Mouse (Mus musculus) cerebral cortex, adult 2 months (tissue): ENCODE results near the gene Neo1.

ENCODE experiments used
- WGBS: fragments of 180-500 bp; shearing (Covaris S2); methylation state at CpG from one replicate; pipeline ENCODE4 v1.1.7; 2018; 5-methylcytosine and 5-hydroxymethylcytosine counted together

Gene Neo1

GRCm38 (mm10) chr9:58989255-58989928, 46.8 kb downstream of the Neo1 start:
- 70% methylated on average over 5 of the region's 5 CpGs for WGBS

DNA sequence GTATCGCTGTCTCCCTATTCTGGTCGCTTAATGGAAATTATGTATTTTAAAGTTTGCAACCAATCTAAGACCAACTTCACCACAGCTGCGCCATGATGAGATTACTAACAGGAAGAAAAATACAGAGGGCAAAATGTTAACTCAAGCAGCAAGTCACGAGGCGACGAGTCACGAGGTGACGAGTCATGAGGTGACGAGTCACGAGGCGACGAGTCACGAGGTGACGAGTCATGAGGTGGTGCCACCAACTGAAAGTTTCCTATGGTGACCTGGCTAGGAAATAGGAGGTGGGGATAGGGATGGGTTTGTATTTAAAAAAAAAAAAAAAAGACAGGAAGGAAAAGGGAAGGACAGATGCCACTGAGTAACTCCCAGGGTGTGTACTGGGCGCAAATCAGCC, 57.2 kb downstream of the Neo1 start:
- WGBS = 91% methylated on average over 15 of the region's 15 CpGs

- 82% methylated on average over 2 of the region's 2 CpGs for WGBS
Measured at GRCm38 (mm10) chr9:58971154-58971553, 65.1 kb downstream of the Neo1 start.

- WGBS = 62% methylated on average over 2 of the region's 2 CpGs
Measured at GRCm38 (mm10) chr9:58967371-58967770, 68.9 kb downstream of the Neo1 start.

- 84% methylated on average over 3 of the region's 3 CpGs for WGBS
Measured at GRCm38 (mm10) chr9:58955507-58955906, 80.7 kb downstream of the Neo1 start.

GRCm38 (mm10) chr9:58945910-58946309, 90.3 kb downstream of the Neo1 start:
- WGBS = 95% methylated on average over 1 of the region's 1 CpGs

- WGBS = 33% methylated on average over 2 of the region's 2 CpGs
Measured at GRCm38 (mm10) chr9:58934776-58935175, 101.5 kb downstream of the Neo1 start.

DNA sequence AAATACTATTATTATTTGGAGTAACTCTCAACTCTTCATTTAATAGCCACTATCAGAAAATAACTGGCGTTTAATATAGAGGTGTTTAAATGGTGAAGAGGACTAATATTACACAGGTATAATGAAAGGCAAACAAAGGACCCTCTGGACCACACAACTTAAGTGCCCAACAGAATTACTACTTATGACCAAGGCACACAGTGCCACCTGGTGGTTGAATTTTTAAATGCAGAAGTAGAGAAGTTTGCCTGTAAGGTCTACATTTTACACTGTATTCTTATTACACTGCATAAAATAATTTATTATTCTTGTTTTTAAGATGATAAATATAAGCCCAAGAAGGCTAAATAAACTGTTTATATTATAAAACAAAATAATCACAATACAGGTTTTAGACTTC, 108.1 kb downstream of the Neo1 start:
- WGBS = 33% methylated on average over 1 of the region's 1 CpGs

DNA sequence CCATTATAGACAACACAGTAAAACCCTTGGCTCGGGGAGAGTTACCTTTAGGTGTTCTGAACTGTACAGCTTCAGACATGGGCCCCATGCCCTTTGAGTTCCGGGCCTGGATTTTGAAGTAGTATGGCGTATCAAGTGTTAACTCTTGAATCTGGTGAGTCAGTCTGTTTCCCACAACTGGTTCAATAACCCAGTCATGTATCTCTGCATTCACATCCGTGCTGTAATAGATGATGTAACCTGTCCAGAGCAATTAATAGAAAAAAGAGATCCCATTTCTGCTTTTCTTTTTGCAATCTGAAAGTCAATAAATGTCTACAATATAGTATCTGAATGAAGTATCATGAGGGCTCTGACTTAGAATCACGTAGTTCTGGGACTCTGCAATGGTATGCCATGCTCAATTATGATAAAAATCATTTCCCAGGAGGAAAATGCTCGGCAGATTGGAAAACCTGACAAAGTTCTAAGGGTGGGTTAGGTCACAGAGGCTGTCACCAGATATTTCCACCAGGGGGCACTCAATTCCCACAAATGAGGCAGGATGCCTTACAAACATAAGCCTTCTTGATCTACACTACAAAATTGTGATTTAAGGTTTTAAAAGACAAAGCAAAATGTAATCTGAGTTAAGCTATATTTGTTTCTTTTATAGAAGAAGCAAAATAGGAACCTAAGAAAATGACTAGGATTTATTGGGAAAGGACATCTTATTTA, 133.2 kb downstream of the Neo1 start:
- WGBS = 65% methylated on average over 6 of the region's 6 CpGs

DNA sequence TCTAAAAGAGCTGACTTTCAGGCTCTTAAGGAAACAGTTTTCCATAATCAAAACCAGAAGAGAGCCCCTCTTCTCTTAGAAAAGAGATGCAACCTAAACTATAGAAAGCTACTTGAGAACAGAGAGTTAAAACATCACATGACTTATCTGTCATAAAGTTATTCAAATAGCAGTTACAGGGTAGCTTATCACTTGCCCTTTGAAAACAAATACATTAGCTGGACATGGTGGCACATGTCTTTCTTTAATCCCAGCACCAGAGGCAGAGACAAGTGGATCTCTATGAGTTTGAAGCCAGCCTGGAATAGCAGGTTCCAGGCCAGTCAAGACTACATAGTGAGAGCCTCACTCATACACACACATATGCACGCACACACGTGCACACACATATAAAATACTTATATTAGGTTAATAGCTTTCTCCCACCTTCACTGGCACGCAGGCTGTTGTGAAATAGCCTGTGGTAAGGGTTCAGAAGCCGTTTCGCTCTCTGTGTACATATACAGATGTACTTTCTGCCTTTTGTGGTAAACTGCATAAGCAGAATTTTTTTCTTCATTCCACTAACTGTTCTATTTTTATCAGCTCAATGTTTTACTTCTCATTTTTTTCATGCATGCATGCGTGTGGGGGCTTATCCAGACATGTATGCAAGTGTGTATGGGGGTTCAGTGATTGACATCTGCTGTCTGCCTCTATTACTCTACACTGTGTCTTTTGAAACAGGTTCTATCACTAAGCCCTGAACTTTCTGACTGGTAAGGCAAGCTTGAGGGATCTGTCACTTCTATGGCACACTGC, 144.2 kb downstream of the Neo1 start:
- WGBS = 73% methylated on average over 6 of the region's 6 CpGs

DNA sequence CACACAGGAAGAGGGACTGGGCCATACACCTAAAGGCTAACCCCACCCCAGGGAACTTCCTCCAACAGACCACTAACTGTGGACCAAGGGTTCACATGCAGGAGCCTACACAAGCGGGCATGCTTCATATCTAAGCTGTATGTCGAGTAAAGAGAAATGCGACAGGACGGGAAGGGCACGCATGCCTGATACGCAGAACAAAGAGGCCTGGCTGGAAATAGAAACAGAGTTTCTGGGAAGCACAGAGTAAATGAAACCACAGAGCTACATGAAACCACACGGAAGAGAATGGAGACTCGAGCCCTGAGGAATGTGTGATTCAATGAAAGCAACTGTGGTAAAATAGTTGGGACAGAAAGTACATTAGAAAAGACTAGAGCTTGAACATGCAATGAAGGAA, 145.3 kb downstream of the Neo1 start:
- 89% methylated on average over 8 of the region's 8 CpGs for WGBS

DNA sequence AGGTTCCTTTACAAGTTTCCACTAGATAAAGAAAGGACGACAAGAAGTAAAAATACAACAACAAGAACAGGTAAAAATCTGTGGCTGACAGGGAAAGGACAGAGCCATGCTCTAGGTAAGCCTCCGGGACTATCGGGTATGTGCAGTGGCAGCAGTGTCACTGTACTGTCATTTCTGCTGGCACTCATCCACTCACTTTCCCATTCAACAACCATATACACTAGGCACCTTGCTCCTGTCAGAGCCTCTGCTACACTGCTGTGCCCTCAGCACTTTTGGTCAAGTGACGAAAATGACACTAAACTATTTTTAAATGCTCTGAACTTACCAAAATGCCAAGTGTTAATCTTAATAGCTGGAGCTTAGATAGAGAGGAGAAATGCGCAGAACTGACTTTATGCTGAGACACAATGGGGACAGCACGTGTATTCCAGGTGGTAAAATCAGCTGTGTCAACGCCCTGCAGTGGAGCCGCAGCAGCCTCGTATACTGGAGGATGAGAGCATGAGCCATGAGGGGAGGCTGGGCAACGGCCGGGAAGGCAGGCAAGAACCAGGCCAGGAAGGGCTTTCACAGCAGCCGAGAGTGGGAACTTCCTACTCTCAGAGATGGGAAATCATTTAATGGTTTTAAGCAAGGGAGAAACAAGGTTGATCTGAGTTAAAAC, 146.3 kb downstream of the Neo1 start:
- WGBS = 76% methylated on average over 12 of the region's 12 CpGs

GRCm38 (mm10) chr9:58882686-58883085, 153.6 kb downstream of the Neo1 start:
- WGBS = 17% methylated on average over 1 of the region's 1 CpGs

DNA sequence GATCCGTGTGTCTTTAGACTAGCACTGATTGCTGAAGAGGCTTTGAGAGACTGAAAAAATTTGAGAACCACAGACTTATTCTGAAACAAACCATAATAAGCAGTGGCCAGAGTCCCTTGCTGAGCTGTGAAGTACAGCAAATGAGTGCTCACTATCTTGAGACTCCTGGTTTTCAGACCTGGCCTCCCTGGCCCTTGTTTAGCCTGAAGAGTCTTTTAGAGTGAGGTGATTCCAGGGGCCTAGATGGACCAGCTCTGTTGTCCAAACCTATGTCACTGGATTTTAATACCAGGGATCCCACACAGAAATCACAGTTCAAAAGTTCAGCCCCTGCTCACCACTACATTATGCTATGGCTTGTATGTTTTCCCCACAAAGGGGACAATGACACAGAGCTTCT, 156.4 kb downstream of the Neo1 start:
- 84% methylated on average over 1 of the region's 1 CpGs for WGBS

GRCm38 (mm10) chr9:58876946-58877625, 159.2 kb downstream of the Neo1 start:
- WGBS = 93% methylated on average over 6 of the region's 6 CpGs

DNA sequence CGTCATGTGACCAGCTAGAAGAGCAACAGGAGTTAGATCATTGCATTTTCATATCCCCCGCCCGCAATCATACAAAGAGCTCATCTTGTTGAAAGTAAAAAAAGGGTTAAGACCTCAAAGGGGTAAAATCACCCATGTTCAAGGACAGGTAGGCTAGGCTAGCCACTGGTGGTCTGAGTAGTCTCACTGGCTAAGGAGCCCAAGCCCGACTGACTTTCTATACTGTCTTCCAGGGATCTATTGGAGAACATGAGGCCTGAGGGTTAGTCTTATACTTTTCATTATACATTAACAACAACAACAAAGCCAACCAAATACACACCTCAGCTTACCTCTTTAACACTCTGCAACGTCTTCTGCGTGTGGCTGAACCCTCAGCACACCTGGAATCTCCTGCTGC, 160.8 kb downstream of the Neo1 start:
- 95% methylated on average over 6 of the region's 6 CpGs for WGBS

DNA sequence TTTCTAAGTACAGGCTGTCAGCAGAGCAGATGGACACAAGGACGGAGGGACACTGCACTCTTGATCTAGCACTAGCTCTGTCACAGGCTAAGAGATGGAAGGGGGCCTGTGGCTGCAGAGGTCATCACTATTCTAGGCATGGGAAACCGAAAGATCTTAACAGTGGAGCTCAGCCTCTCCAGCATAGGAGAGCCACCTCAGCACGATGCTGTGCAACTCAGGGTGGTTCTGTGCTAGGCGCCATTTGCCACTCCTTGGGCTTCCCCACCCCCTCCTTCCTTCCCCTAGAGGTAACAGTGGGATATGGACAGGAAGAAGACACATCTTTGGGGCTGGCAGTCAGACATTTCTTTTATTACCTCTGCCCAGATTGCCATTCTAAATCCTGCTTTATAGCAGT, 161.9 kb downstream of the Neo1 start:
- WGBS = 87% methylated on average over 4 of the region's 4 CpGs

- WGBS = 39% methylated on average over 10 of the region's 10 CpGs
Measured at GRCm38 (mm10) chr9:58873541-58874324, 162.5 kb downstream of the Neo1 start.

DNA sequence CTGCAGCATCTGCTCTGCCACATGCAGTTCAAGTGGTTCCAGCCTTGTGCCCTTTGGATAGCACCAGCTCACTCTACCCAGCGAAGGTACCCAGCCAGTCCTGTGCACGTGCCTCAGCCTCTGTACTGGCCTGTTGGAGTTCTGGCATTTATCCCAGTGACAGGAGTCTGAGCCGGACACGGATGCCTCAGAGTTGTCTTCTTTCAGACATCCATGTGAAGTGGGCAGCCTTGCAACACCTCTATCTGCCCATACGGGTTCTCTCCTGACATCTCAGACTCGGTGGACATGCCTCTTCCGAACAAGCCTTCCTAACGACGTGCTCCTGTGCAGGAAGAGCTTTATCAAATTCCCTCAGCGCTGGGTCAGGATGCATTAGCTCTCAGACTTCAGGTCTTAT, 165.1 kb downstream of the Neo1 start:
- WGBS = 78% methylated on average over 10 of the region's 10 CpGs

DNA sequence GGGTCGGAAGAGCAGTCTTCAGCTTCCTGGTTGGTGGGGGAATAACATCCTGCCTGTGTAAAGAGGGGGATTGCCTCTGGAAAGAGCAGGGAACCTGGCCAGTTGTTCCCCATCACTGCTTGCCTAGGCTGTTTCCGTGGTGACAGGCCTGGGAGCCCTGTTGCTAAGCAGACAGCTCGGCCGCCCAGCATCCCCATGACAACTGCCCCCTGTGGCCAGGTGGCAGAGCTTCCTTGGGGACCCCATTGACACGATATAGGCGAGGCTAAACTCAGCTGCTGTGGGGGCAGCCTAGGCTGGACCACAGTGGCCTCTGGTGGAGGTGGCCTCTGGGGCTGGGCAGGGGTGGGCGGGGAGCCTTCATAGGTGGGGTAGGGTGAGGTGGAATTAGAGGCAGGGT, 172.4 kb downstream of the Neo1 start:
- 40% methylated on average over 7 of the region's 7 CpGs for WGBS
